Mouse (Mus musculus): Measurements from ENCODE around the gene Dct. TPM values are rescaled to one million over a fixed set of nuclear protein-coding genes. Genes with fewer than 3 reads are reported as not detected.

Gene Dct
- polyA plus RNA-seq, 1 experiment from 2014 or later = 8.7 TPM

GRCm38 (mm10) chr14:118083851-118084250 is 31.8 kb upstream of the Dct start:
- Histone ChIP-seq H3K4me2 (ENCODE audit: low read length) (no peak overlapping the region), H3K9ac (ENCODE audit: low read length) (no peak overlapping the region), H3K36me3 (ENCODE audit: control insufficient read depth, insufficient read depth, low read length) (no peaks in the 10 kb centered on the region), H3K27me3 (replicated peaks; ENCODE audit: control insufficient read depth, insufficient read depth, low read length) (no peaks in the 10 kb centered on the region; the same call in 1 of the 2 replicates), H3K4me1 (ENCODE audit: control insufficient read depth, insufficient read depth, low read length) (no peaks in the 10 kb centered on the region; the same call in 1 of the 2 replicates), H3K4me3 (ENCODE audit: low read depth, low read length) (no peak overlapping the region), H3K27ac (ENCODE audit: low read depth, low read length) (no peak overlapping the region), H3K9me3 (replicated peaks; ENCODE audit: control insufficient read depth, low read length) (no peaks in the 10 kb centered on the region)
- ATAC-seq (no peak), DNase-seq (ENCODE audit: low spot score) (no peak)
- WGBS = 82% methylated on average over 6 of the region's 6 CpGs

- H3K36me3 ChIP-seq (ENCODE audit: control insufficient read depth, insufficient read depth, low read length) = no peaks in the 10 kb centered on the region
- H3K4me1 ChIP-seq (ENCODE audit: control insufficient read depth, insufficient read depth, low read length) = no peaks in the 10 kb centered on the region; the same call in 1 of the 2 replicates
- DNase-seq (ENCODE audit: low spot score) (peak; percentile 22), ATAC-seq (no peak)
- H3K9me3 ChIP-seq (replicated peaks; ENCODE audit: control insufficient read depth, low read length) = no peaks in the 10 kb centered on the region
- no peak overlapping the region for H3K4me3 ChIP-seq (ENCODE audit: low read depth, low read length)
- H3K27ac ChIP-seq (ENCODE audit: low read depth, low read length) = no peak overlapping the region
- H3K4me2 ChIP-seq (ENCODE audit: low read length) = no peak overlapping the region
- no peak overlapping the region for H3K9ac ChIP-seq (ENCODE audit: low read length)
- 8% methylated on average over 11 of the region's 11 CpGs for WGBS
- no peaks in the 10 kb centered on the region for H3K27me3 ChIP-seq (replicated peaks; ENCODE audit: control insufficient read depth, insufficient read depth, low read length)
Observed at GRCm38 (mm10) chr14:118080606-118081005, 28.6 kb upstream of the Dct start.

- ATAC-seq (peak; percentile 40; the same call in 1 of the 2 replicates), DNase-seq (ENCODE audit: low spot score) (peak; percentile 20)
- Histone ChIP-seq H3K9me3 (replicated peaks; ENCODE audit: control insufficient read depth, low read length) (no peaks in the 10 kb centered on the region), H3K27me3 (replicated peaks; ENCODE audit: control insufficient read depth, insufficient read depth, low read length) (no peaks in the 10 kb centered on the region), H3K27ac (ENCODE audit: low read depth, low read length) (no peak overlapping the region), H3K4me3 (ENCODE audit: low read depth, low read length) (no peak overlapping the region), H3K4me1 (ENCODE audit: control insufficient read depth, insufficient read depth, low read length) (no peaks in the 10 kb centered on the region), H3K36me3 (ENCODE audit: control insufficient read depth, insufficient read depth, low read length) (no peaks in the 10 kb centered on the region), H3K9ac (ENCODE audit: low read length) (no peak overlapping the region), H3K4me2 (ENCODE audit: low read length) (no peak overlapping the region)
- 60% methylated on average over 12 of the region's 12 CpGs for WGBS
Observed at GRCm38 (mm10) chr14:118070100-118070499, 18.1 kb upstream of the Dct start.

- Histone ChIP-seq H3K9me3 (replicated peaks; ENCODE audit: control insufficient read depth, low read length) (no peaks in the 10 kb centered on the region), H3K4me1 (ENCODE audit: control insufficient read depth, insufficient read depth, low read length) (no peaks in the 10 kb centered on the region), H3K27me3 (replicated peaks; ENCODE audit: control insufficient read depth, insufficient read depth, low read length) (no peaks in the 10 kb centered on the region), H3K27ac (ENCODE audit: low read depth, low read length) (no peak overlapping the region), H3K4me2 (ENCODE audit: low read length) (no peak overlapping the region), H3K9ac (ENCODE audit: low read length) (no peak overlapping the region), H3K36me3 (ENCODE audit: control insufficient read depth, insufficient read depth, low read length) (no peaks in the 10 kb centered on the region), H3K4me3 (ENCODE audit: low read depth, low read length) (no peak overlapping the region)
- DNase-seq (ENCODE audit: low spot score) = no peak
- ATAC-seq = 0 out of 2 replicates have a peak, but pooled peaks have one; percentile 20
- WGBS = 84% methylated on average over 12 of the region's 12 CpGs
Observed at GRCm38 (mm10) chr14:118069439-118070079, 17.5 kb upstream of the Dct start.

- Histone ChIP-seq H3K27ac (ENCODE audit: low read depth, low read length) (no peak overlapping the region), H3K36me3 (ENCODE audit: control insufficient read depth, insufficient read depth, low read length) (no peaks in the 10 kb centered on the region), H3K4me2 (ENCODE audit: low read length) (no peak overlapping the region), H3K9me3 (replicated peaks; ENCODE audit: control insufficient read depth, low read length) (no peaks in the 10 kb centered on the region), H3K4me1 (ENCODE audit: control insufficient read depth, insufficient read depth, low read length) (no peaks in the 10 kb centered on the region), H3K4me3 (ENCODE audit: low read depth, low read length) (no peak overlapping the region), H3K9ac (ENCODE audit: low read length) (no peak overlapping the region), H3K27me3 (replicated peaks; ENCODE audit: control insufficient read depth, insufficient read depth, low read length) (no peaks in the 10 kb centered on the region)
- 78% methylated on average over 7 of the region's 7 CpGs for WGBS
- ATAC-seq (no peak), DNase-seq (ENCODE audit: low spot score) (peak; percentile 16)
Observed at GRCm38 (mm10) chr14:118061766-118062432, 9.9 kb upstream of the Dct start.

- ATAC-seq = no peak
- H3K36me3 ChIP-seq (ENCODE audit: control insufficient read depth, insufficient read depth, low read length) = no peaks in the 10 kb centered on the region
Observed at GRCm38 (mm10) chr14:118058581-118058886, 6.5 kb upstream of the Dct start.

GRCm38 (mm10) chr14:118057696-118058580 is 5.9 kb upstream of the Dct start:
- ATAC-seq = no peak
- H3K27ac ChIP-seq (ENCODE audit: low read depth, low read length) = no peak overlapping the region
- no peaks in the 10 kb centered on the region for H3K4me1 ChIP-seq (ENCODE audit: control insufficient read depth, insufficient read depth, low read length)
- no peak overlapping the region for H3K4me3 ChIP-seq (ENCODE audit: low read depth, low read length)
- H3K36me3 ChIP-seq (ENCODE audit: control insufficient read depth, insufficient read depth, low read length) = no peaks in the 10 kb centered on the region
- H3K4me2 ChIP-seq (ENCODE audit: low read length) = no peak overlapping the region
- 89% methylated on average over 25 of the region's 25 CpGs for WGBS
- DNase-seq (ENCODE audit: low spot score) = no peak
- H3K9me3 ChIP-seq (replicated peaks; ENCODE audit: control insufficient read depth, low read length) = no peaks in the 10 kb centered on the region
- no peaks in the 10 kb centered on the region for H3K27me3 ChIP-seq (replicated peaks; ENCODE audit: control insufficient read depth, insufficient read depth, low read length)
- no peak overlapping the region for H3K9ac ChIP-seq (ENCODE audit: low read length)

More at GRCm38 (mm10) chr14:118058581-118058886, 6.5 kb upstream of the Dct start:
- no peak overlapping the region for H3K4me3 ChIP-seq (ENCODE audit: low read depth, low read length)
- no peaks in the 10 kb centered on the region for H3K4me1 ChIP-seq (ENCODE audit: control insufficient read depth, insufficient read depth, low read length)
- 89% methylated on average over 4 of the region's 4 CpGs for WGBS
- H3K27ac ChIP-seq (ENCODE audit: low read depth, low read length) = no peak overlapping the region
- no peak overlapping the region for H3K4me2 ChIP-seq (ENCODE audit: low read length)
- no peaks in the 10 kb centered on the region for H3K27me3 ChIP-seq (replicated peaks; ENCODE audit: control insufficient read depth, insufficient read depth, low read length)
- H3K9ac ChIP-seq (ENCODE audit: low read length) = no peak overlapping the region
- no peak for DNase-seq (ENCODE audit: low spot score)
- H3K9me3 ChIP-seq (replicated peaks; ENCODE audit: control insufficient read depth, low read length) = no peaks in the 10 kb centered on the region

GRCm38 (mm10) chr14:118052770-118053169 is 726 bp upstream of the Dct start:
- H3K36me3 ChIP-seq (ENCODE audit: control insufficient read depth, insufficient read depth, low read length) = no peaks in the 10 kb centered on the region
- H3K4me2 ChIP-seq (ENCODE audit: low read length) = peak overlapping the region; percentile 26; the same call in 1 of the 2 replicates
- peak overlapping the region; percentile 9; the same call in 1 of the 2 replicates for H3K27ac ChIP-seq (ENCODE audit: low read depth, low read length)
- ATAC-seq (peak; percentile 15; the same call in 1 of the 2 replicates), DNase-seq (ENCODE audit: low spot score) (no peak)
- H3K4me1 ChIP-seq (ENCODE audit: control insufficient read depth, insufficient read depth, low read length) = peaks cover 13% of the 10 kb centered on the region
- H3K9ac ChIP-seq (ENCODE audit: low read length) = no peak overlapping the region
- H3K4me3 ChIP-seq (ENCODE audit: low read depth, low read length) = no peak overlapping the region
- H3K27me3 ChIP-seq (replicated peaks; ENCODE audit: control insufficient read depth, insufficient read depth, low read length) = no peaks in the 10 kb centered on the region
- no peaks in the 10 kb centered on the region for H3K9me3 ChIP-seq (replicated peaks; ENCODE audit: control insufficient read depth, low read length)
- 18% methylated on average over 11 of the region's 11 CpGs for WGBS
